Mouse (Mus musculus): ENCODE data around the gene Hectd4.

DNA sequence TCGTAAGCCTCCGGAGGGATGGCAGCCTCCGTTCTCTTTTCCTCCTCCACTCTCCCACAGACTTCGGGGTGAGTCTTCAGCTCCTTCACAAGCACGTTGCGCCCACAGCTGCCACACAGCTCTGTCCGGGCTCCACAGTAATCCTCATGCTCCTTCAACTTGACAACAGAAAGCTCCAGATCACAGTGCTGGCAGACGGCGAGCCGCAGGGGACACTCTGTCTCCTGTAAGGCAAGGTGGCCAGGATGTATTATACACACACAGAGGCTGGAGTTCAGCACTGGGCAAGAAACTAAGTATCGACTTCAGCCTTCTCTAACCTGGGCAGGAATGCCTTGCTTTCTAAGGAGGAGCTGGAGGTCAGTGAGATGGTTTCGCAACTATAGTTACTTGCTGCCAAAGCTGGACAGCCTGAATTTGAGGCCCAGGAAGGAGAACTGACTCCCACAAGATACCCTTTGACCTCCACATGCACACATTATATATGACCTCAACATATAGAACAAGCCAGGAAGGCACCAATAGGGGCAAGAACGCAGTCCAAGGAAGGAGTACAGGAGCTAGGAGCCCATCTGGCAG is 158.7 kb downstream of the Hectd4 start:
- no peak for TF ChIP-seq CTCF (IDR thresholded peaks at IDR 0.05; ENCODE audit: insufficient read depth, low read length)
- TF ChIP-seq POLR2A (IDR thresholded peaks at IDR 0.05; ENCODE audit: borderline replicate concordance, extremely low read depth, low read depth, low read length), result no peak
